Comparison of ENCODE assay signal across 8 mouse cellular contexts in the genomic region with DNA sequence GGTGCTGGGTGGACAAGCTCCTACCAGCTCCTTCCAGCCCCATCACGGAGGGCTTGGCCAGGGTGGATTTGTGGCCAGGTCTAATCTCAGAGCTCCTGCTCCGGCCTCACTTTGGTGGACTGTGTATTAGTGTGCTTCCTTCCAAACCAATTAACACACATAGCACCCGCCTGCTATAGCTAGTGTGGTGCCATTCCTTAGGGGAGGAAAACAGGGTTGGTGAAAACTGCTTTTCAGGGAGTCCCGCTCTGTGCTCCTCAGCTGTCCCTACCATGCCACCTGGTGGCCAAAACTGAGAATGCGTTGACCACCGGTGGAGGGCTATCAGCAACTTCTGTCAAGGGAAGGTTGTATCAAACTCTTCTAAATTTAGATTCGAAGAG. TPM values are rescaled to one million over a fixed set of nuclear protein-coding genes. Genes with fewer than 3 reads are reported as not detected.
A peak's percentile ranks its signal among the peaks of the same experiment; 100 is the strongest.
DNase-seq lines count a peak whose midpoint lies in the region; ATAC-seq lines count a peak whose summit lies in the region.

No protein-coding gene starts in this region.

- no peak overlapping the region for H3K27ac ChIP-seq in intestine, embryonic 15.5 days
- no peak overlapping the region for H3K27ac ChIP-seq in midbrain, embryonic 11.5 days (ENCODE audit: low read depth, low read length)

- 36% methylated on average over 7 of the region's 7 CpGs for WGBS in intestine, embryonic 15.5 days
- 42% methylated on average over 7 of the region's 7 CpGs for WGBS in midbrain, embryonic 11.5 days

- intact Hi-C loops in left cerebral cortex, postnatal 4 days (cut with DNase I) = loop anchor here (2.0 to 10.0 kb wide), 4 partner anchors 142 to 879 kb away; partner anchors contain the start of gene Dapk1

- H3K4me2 ChIP-seq in intestine, embryonic 15.5 days (replicated peaks) = no peak overlapping the region
- no peak overlapping the region for H3K4me2 ChIP-seq in midbrain, embryonic 11.5 days

- peaks cover 3% of the 10 kb centered on the region; the same call in 1 of the 2 replicates for H3K36me3 ChIP-seq in intestine, embryonic 15.5 days
- peaks cover 9% of the 10 kb centered on the region; the same call in 1 of the 2 replicates for H3K36me3 ChIP-seq in midbrain, embryonic 11.5 days (ENCODE audit: control insufficient read depth, insufficient read depth, low read length)

- DNase-seq in adrenal gland, postnatal 14 days = peak; percentile 91
- peak; percentile 81 for DNase-seq in embryo, embryonic 9.5 days (ENCODE audit: extremely low spot score)
- DNase-seq in left cerebral cortex, postnatal 4 days = peak; percentile 89
- peak; percentile 98 for DNase-seq in midbrain, embryonic 11.5 days (ENCODE audit: low spot score, missing footprints)
- peak; percentile 94 for DNase-seq in right cerebral cortex, postnatal 4 days
- DNase-seq in yolk sac, embryonic 10.5 days (ENCODE audit: low spot score) = peak; percentile 60

- no peak overlapping the region for H3K4me3 ChIP-seq in intestine, embryonic 15.5 days (replicated peaks)
- no peak overlapping the region for H3K4me3 ChIP-seq in midbrain, embryonic 11.5 days (ENCODE audit: low read depth, low read length)

- no peaks in the 10 kb centered on the region for H3K27me3 ChIP-seq in intestine, embryonic 15.5 days (replicated peaks)
- H3K27me3 ChIP-seq in midbrain, embryonic 11.5 days (ENCODE audit: control insufficient read depth, insufficient read depth, low read length) = no peaks in the 10 kb centered on the region

- no peaks in the 10 kb centered on the region for H3K9me3 ChIP-seq in intestine, embryonic 15.5 days
- no peaks in the 10 kb centered on the region for H3K9me3 ChIP-seq in midbrain, embryonic 11.5 days (ENCODE audit: control insufficient read depth, low read length)

- peak; percentile 72 for ATAC-seq in granulocyte monocyte progenitor cell, adult 5-6 weeks (replicated peaks; ENCODE audit: poor library complexity, severe bottlenecking)
- peak; percentile 58; the same call in 1 of the 2 replicates for ATAC-seq in intestine, embryonic 15.5 days
- ATAC-seq in midbrain, embryonic 11.5 days (ENCODE audit: low FRiP score) = peak; percentile 63

- H3K4me1 ChIP-seq in intestine, embryonic 15.5 days (replicated peaks) = no peaks in the 10 kb centered on the region
- H3K4me1 ChIP-seq in midbrain, embryonic 11.5 days (ENCODE audit: control insufficient read depth, insufficient read depth, low read length) = no peaks in the 10 kb centered on the region

- H3K9ac ChIP-seq in intestine, embryonic 15.5 days = no peak overlapping the region
- no peak overlapping the region for H3K9ac ChIP-seq in midbrain, embryonic 11.5 days (ENCODE audit: low read length)

RNA-seq across cellular contexts. Expression of gene BC051665, which starts 42.1 kb away (rescaled TPM):
- total RNA-seq in adrenal gland, postnatal 14 days (2021) = not detected in 2 replicates
- not detected in 2 replicates for total RNA-seq in granulocyte monocyte progenitor cell, adult 5-6 weeks (2014; fragmentation: Nextera tagmentation)
- not detected in 2 replicates for total RNA-seq in granulocyte monocyte progenitor cell, adult 5-6 weeks (2017)
- not detected in 2 replicates for polyA plus RNA-seq in intestine, embryonic 15.5 days (2015; fragmentation: Nextera tagmentation; extraction: Ambion mirVana)
- total RNA-seq in left cerebral cortex, postnatal 4 days (2021) = not detected
- polyA plus RNA-seq in midbrain, embryonic 11.5 days (2014; fragmentation: Nextera tagmentation; extraction: Ambion mirVana) = not detected in 2 replicates

RNA-seq across cellular contexts. Expression of gene Ctsll3, which starts 58.6 kb away (rescaled TPM):
- total RNA-seq in adrenal gland, postnatal 14 days (2021) = not detected in 2 replicates
- total RNA-seq in granulocyte monocyte progenitor cell, adult 5-6 weeks (2014; fragmentation: Nextera tagmentation) = not detected in 2 replicates
- not detected in 2 replicates for total RNA-seq in granulocyte monocyte progenitor cell, adult 5-6 weeks (2017)
- not detected in 2 replicates for polyA plus RNA-seq in intestine, embryonic 15.5 days (2015; fragmentation: Nextera tagmentation; extraction: Ambion mirVana)
- total RNA-seq in left cerebral cortex, postnatal 4 days (2021) = not detected
- polyA plus RNA-seq in midbrain, embryonic 11.5 days (2014; fragmentation: Nextera tagmentation; extraction: Ambion mirVana) = not detected in 2 replicates
